Mouse (Mus musculus) ovary, postnatal 14 days (tissue): ENCODE measurements around the gene Sod2.
"Not testable (repeated sequence)": the region's sequence is repeated elsewhere in the genome, so short reads cannot be mapped to it uniquely, and the experiment has no call there.

ENCODE experiments used
- DNase-seq: peaks from one replicate; pipeline ENCODE4 v3.0.0; 2022; ENCODE audit warnings: low spot score

The Sod2 gene

DNA sequence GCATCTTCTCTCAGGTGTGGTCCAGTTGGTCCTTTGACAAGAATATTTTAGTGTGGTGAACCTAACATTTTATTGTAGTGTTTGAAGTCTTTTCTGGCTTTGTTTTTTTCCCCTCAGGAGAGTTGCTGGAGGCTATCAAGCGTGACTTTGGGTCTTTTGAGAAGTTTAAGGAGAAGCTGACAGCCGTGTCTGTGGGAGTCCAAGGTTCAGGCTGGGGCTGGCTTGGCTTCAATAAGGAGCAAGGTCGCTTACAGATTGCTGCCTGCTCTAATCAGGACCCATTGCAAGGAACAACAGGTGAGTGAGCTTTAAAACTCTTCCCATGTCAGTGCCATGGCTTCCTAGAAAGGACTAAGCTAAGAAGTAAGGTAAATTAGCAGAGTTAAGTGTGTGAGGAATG lies 6.7 kb downstream of the Sod2 start:
- DNase-seq = no peak

GRCm38 (mm10) chr17:13036627-13037192 lies 30.1 kb downstream of the Sod2 start:
- not testable (repeated sequence) for DNase-seq

DNA sequence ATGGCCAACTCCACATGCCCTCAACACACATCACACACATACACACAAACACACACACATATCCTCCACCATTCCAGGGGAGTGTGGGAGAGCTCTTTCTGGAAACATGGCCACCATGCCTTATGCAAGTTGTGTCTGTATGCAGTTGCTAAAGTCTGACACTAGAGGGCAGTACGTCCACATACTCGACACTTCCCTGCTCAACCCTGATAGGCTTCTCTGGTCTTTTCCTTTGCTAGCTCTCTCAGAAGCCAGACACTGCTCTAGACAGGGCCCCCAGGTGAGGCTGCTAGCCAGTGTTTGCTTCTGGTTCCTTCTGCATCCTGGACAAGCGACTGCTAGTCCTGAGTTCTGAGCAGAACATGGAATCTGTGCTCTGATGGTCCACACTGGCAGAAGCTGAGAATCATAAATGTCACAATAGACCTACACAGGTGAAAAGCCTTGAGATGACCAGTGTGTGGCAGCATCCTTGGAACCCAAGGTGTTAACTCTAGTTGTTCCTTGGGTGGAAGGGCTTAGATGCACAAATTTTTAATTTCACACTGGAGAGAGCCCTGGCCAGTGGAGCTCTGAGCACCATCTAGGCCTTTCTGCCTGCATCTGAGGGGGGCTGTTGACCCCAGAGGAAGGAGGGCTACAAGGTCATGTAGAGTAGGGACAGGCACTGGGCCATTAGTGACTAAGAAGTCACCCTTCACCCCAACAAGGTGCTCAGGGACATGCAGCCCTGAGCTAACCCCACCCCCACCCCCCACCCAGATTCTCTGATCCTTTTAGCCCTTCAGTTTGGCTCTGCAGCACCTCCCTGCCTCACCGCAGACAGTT lies 37.4 kb downstream of the Sod2 start:
- DNase-seq = peak; percentile 27

- DNase-seq = not testable (repeated sequence)
Observed at GRCm38 (mm10) chr17:13052124-13052813, 45.6 kb downstream of the Sod2 start, which contains the start of gene Gpr31b. Gene Gpr31b, minus strand, starts transcription at chr17:13052296.

GRCm38 (mm10) chr17:13060804-13061203 lies 54.2 kb downstream of the Sod2 start, which contains the start of gene Tcp10b:
Gene Tcp10b, plus strand, starts transcription at chr17:13061104.
- DNase-seq = not testable (repeated sequence)

GRCm38 (mm10) chr17:13062882-13063281 lies 56.2 kb downstream of the Sod2 start:
- DNase-seq = not testable (repeated sequence)

- DNase-seq = not testable (repeated sequence)
Observed at GRCm38 (mm10) chr17:13067864-13068385, 61.3 kb downstream of the Sod2 start.

DNA sequence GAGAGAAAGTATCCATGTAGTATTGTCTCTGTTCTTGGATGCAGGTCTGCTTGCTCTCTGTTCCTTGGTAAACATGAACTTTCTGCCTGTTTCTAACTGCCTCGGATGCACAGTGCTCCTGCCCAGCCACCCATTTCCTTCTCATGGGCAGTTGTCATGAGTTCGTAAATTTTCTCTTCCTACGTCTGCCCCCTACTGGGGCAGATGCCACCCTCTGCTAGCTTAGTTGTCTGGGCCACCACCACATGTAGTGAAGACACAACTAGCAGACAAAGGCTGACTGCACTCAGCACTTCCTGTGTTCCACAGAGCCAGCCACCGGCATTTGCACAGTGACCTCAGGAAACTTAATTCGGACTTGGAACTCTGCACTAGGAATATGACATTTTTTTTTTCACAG lies 62.6 kb downstream of the Sod2 start:
- DNase-seq = not testable (repeated sequence)
